Mouse (Mus musculus) kidney, adult 8-10 months (tissue): ENCODE measurements around the gene Dusp10.

ENCODE experiments used
- DNase-seq, 2 experiments: peaks; one replicate each; pipeline ENCODE4 v3.0.0; 2022

The Dusp10 gene

DNA sequence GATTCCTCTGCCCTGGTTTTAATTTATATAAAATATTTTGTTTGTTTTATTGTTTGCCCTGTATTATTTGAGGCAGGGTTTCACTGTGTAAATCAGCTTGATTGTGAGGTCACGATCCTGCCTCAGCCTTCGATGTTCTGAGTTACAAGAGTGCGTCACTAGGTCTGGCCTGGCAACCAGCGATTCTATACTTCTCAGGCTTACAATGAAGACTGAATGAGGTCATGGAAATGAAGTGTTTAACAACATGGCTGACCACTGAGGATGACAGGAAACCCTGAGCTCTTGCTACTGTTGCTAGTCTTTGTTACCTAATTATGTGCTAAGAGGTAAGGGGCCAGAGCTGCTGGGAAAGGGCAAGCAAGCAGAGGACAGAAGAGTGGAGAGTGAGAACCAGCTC is at the start of gene Dusp10:
TSS of gene Dusp10 (plus strand) at position 197 of the 400 bp plus-strand sequence.
- no peak for DNase-seq

DNA sequence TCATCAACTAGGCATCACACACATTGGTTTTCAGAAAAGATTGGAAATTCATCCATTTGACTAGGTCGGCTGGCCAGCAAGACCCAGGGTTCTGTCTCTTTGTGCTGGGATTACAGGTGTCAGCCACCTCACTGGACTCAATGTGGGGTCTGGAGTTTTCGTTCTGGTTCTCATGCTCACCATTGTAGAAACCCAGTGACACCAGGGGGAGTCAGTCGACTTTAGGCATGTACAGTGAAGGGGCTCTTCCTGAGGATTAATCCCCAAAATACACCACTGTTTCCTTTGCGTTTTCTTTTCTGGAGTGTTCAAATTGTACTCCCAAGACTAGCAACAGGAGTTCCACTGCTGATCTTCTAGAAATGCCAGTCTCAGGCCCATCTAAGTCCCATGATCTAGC is 47.8 kb upstream of the Dusp10 start:
- DNase-seq = no peak

DNA sequence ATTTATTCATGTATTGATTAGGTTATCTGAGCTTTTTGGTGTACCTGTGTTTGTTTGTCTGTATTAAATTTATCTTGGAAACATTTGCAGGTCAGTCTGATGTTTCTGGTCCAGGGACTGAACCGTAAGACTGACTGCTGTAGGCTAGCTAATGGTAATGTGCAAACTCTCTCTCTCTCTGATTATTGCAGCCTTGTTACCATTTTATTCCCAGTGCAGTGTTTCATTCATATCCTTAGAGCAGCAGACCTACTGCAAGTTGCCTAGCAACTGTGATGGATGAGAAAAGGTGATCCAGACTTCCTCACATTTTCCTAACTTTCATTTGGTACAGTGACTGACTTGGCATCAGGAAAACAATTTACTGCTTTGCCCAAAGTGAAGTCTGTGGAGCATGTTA is 43.8 kb upstream of the Dusp10 start:
- no peak for DNase-seq

DNA sequence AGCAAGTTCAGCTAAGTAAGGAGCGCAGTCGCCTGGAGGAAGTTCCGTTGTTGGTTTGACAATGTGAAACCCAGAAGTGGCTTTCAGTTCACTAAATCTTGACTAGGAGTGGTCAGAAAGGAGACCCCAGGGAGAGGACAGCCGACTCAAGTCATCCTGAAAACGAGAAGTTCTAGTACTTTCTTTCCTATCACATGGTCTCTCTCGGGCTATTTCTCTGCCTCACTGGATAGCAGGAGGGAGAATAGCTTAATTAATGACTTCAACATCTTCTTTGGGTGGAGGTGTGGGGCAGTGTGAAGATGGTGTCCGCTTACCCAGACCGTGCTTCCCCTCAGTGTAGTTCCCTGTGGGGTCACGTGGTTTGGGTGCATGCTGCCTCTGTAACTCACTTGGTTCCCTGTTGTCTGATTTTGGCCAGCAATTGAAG is 33.3 kb upstream of the Dusp10 start:
- peak in 1 of 2 experiments; percentile 7 for DNase-seq

DNA sequence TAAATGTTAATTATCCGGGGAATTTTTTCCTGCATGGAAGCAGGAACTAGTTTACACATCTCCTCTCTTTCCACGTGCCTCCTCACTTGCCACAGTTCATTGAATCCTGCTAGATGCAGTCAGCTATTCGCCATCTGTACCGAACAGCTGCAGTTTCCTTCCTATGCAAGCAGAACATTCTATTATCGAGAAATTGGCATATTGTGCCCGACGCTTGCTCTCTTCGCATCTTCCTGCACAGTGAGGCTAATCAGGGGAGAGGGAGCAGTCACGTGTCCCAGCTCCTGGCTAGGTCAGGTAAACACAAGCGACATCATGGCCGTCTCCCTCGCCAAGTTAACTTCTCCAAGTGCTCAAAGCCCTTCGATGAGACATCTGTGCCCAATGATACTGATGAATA is 31.0 kb upstream of the Dusp10 start:
- DNase-seq = no peak

DNA sequence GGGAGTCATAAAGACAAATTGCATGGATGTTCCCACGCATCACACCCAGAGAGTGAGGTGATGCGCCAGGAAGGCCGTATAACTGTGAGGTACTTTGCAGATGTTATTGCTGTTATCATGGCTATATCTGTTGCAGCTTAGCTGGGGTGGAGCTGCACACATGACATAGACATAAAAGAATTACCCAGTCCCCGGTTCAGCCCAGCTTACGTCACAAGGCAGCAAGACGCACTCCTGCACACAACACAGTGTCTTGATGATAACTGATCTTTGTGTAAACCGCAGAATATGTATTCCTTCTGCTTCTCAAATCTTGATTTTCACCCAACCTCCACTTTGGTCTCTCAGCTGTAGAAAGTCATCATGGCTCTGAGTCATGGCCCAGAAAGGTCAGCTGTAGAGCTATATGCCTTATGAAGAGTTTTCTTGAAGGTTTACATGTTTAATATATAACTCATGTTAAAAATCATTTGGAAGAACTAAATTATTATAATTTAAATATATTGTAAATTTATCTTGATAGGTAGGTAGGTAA is 25.3 kb upstream of the Dusp10 start:
- DNase-seq = no peak

DNA sequence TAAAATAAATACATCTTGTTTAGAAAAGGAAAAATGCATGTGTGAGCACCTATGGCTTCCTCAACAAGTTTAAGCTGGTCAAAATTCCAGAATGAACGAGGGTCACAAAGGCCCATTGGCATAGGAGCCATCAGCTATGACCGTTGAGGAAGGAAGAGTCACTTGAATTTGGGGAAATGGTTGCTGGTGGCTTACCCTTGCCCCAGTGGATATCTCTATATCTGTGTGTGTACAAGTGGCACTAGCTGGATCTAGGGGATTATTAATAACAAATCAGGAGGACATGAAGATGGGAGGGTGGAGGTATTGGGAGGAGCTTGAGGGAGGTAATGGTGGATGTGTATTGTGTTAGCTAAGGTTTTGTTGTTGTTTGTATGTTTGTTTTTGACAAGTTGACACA is 21.2 kb upstream of the Dusp10 start:
- DNase-seq = no peak

DNA sequence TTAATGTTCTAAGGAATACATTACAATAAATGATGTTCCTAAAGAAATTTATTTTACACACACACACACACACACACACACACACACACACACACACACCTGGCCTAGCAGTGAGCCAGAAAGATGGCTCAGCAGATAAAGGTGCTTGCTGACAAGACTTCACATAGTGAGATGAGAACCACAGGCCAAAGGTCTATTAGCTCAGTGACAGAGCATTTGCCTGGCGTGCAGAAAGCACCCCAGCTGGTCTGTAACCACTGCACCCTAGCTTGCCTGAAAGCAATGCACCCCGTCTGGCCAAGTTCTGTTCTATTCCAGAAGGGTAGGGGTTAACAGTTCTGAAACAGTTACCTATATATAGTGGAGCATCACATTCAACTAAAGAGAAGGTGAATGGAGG is 15.9 kb upstream of the Dusp10 start:
- DNase-seq = no peak

DNA sequence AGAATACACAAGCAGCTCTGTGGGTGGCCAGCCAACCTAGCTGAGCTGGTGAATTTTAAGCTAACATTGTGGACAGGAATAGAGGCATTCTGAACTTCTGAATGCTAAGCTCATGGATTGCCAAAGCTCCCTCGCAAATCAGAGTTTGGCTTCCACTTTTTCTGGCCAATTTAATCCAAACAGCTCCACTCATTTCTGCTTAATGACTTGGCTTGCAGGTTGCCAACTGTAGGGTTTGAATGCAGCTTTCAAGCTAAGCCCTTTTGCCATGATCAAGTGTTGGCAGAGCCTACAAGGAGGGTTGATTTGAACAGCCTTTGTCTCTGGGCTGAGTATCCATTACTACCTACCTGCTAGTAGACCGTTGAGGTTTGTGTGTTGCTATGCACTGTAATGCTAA is 10.6 kb upstream of the Dusp10 start:
- DNase-seq = no peak

DNA sequence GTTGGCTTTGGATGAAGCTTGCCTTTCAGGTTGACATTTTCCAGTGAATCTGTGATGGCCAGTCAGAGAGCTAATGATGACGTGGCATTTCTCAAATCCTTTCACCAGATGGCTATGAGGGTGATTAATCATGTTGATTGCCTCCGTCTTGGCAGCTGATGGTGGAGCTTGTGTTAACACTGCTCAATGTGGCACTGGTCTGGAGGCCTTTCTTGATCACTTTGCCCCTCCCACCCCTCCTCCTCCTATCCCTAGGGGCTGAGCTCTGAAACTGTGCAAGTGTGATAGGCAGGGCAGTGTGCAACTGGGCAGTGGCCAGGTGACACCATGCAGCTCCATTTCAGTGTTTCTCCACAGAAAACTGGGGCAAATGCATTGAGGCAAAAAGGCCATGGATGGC is 8.8 kb upstream of the Dusp10 start:
- DNase-seq = no peak

DNA sequence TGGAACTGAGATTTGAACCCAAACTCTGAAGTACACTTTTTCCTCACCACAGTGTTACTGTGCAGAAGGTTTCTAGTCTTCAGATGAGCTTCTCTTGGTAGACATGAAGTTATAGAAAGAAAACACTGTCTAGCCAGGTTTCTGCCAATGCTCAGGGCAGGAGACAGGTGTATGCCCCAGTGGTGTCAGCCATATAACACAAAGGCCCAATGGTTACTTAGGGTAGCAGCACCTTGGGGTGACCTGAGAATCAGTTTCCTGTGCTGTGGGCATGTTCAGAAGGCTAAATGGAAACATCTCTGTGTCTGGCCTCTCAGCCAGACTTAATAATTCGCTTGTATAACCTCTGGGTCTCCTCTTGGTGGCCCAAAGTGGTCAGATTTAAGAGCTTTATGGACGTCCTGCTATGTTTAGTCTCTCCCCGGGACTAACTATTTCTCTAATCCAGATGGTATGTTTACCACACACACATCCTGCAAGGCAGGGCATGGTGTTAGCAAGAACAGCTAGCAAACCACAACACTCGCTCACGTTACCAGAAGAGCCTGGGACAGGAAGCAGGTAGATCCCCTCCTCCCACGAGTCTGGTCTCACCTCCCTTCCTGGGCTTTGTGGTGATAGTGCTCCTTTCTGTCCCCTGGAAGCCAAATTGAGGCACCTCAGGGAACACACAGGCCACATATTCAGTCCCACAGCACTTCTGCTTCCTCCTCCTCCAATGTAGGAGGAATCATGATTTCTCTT is 7.6 kb upstream of the Dusp10 start:
- DNase-seq = no peak

DNA sequence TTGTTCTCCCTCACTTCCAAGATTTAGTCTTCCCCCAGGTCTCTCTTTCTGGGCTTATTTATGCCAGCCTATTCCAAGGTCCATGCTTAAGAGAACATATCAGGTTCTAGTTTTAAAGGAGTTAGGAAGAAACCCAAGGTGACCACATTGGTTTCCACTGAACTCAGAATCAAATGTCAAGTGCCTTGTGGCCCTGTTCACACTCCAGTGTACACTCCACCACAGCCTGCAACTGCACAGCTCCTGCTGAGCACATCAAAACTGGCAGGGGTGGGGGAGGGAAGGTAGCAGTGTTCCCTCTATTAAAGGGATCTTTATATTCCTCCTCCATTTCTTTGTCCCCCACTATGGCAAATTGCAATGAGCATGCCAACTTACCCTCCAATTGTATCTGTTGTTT is 7.0 kb upstream of the Dusp10 start:
- no peak for DNase-seq

DNA sequence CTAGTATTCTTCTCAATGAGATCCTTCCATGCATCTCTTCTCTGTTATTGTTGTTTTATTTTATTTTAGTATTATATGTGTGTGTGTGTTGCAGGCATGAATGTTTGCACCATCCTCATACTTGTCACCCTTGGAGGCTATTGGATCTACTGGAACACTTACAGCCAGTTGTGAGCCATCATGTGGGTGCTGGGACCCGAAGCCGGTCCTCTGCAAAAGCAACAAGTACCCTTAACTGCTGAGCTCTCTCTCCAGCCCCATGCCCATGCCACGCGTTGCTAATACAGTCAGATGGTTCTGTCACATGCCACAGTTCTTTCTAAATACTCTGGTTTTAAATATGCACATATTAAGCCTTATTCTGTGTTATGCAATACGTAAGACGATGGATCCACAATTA is 1.8 kb upstream of the Dusp10 start:
- DNase-seq = no peak

DNA sequence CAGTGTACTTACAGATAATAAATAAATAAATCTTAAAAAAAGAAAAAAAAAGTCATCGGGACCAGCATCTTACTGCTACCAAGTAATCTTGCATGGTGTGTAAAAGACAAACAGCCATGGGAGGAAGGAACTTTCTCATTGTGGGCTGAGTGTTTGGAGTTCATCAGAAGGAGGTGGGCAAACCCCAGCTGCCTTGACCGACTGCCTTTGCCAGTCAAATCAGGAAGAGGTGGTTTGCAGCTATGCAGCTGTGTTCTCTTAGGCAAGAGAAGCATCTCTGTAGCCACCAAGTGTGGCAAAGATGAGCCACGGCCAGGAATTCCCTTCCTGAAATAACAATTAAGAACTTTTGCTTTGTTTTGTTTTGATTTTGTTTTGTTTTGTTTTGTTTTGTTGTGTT is 989 bp downstream of the Dusp10 start:
- no peak for DNase-seq

DNA sequence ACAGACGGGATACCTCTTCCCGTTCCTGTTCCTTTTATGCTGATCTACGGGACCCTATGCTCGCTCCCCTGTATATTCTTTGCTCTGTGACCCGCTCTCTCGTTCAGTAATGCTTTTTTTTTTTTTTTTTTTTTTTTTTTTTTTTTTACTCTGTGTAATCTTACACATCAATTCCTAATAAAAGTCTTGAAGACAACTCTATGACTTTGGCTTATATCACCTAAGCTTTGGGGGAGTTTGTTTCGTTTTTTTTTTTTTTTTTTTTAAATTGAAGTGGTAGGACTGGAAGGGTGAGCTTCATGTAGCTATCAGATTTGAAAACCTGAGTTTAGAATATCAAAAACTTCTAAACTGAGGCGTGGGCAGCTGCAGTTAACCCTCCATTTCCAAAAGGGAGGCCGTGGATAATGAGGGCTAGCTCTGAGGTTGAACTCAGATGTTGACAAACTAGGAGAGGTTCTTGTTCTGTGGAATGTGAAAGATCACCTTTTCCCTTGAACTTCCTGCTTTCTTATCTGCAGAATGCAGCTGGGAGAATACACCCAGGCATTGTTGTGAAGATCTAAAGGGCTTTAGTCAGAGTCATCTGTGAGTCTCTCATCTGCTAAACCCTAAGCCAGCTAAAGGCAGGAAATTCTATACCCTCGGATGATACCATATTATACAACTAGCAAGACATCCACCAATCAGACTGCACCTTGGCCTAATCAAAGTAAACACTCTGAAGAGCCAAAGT is 3.1 kb downstream of the Dusp10 start:
- no peak for DNase-seq

DNA sequence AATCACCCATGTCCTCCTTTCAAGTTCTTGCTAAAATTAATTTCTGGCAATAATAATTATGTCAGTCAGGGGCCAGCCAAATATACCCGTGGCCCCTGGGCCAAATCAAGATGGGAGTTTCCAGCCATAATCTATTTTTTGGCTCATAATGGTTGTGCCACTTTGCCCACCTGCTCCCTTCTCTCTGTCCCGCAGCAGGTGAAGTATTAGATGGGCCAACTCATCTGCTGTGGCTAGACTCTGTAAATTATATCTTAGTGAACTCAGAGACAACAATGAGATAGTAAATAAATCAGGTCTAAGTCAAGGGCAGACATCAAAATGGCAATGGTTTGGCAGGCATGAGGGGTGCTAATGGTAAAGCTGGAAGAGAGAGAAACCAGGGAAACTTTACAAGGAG is 4.5 kb downstream of the Dusp10 start:
- DNase-seq = no peak

DNA sequence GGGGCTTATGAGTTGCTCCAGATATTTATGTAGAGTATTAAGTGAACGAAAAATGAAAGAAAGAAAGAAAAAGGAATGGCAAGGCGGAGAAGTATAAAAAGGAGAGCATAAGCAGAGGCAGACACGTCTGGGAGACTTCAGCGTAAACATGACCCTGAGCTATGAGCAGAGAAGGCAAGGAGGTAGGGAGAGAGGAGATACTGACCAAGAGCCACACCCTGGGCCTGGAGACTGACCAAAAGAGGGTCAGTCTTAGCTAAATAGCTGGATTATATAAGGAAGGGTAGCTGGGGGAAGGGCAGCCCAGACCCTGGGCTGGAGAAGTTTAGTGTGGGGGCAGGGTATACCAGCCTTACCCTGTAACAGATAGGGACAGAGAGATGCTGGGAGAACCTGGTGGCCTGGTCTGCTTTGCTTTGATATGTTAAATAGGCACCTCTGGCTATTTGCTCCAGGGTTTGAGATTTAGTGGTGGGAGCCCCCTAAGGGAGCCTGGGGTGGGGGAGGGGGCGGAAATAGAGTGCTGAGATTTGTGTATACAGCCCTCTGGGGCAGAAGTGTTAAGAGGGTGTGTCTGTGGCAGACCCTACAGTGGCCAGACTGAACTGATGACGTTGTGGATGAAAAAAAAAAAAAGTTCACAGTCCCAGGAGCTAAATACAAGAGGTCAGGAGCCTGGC is 6.1 kb downstream of the Dusp10 start:
- no peak for DNase-seq

DNA sequence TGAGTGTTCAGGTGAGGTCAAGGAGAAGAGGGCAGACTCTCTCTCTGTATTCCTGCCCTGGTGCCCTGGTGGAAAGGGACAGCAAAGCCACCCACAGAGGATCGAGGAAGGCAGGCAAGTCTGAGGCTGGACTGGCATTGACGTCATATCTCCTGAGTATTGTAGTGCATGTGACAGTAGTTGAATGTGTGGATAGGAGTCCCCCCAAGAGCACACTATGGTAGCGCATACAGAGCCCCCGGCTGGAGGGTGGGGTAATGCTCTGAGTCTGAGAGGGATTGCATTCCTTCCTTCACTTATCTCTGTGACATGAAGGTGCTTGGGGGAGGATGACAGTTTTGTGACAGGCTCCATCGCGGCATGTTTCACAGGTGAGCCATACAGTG is 6.6 kb downstream of the Dusp10 start:
- DNase-seq = no peak

DNA sequence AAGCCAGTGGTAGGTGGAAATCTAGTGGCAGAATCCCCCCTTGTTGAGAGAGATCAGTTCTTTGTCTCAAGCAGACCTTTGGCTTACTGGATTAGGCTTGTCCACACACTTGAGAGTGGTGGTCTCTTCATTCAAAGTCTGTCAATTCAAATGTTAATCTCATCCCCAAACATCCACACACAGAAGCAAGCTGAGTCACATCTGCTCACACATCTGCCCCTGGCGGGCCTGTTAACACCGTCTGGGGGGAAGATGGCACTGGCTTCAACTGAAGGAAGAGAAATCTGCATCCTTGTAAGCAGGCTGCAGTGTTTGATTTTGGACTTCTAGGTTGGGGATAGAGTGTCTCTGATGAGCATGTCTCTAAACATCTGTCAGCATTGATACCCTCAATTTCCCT is 10.9 kb downstream of the Dusp10 start:
- no peak for DNase-seq

DNA sequence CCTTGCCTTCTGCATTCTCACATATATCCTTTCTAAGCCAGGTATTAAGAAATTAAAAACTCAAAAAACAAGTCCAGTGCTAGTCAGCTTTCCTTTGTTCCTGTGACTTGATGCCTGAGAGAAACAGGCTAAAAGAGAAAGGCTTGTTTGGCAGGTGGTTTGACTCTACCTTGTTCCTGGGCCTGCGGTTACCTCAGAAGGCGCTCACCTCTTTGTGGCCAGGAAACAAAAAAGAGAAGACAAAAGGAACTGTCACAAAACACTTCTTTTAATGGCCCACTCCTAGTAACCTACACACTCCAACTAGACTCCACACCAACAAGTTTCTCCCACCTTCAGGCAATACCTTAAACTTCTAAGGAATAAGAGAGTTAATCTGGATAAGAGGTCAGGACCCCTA is 11.5 kb downstream of the Dusp10 start:
- no peak for DNase-seq

DNA sequence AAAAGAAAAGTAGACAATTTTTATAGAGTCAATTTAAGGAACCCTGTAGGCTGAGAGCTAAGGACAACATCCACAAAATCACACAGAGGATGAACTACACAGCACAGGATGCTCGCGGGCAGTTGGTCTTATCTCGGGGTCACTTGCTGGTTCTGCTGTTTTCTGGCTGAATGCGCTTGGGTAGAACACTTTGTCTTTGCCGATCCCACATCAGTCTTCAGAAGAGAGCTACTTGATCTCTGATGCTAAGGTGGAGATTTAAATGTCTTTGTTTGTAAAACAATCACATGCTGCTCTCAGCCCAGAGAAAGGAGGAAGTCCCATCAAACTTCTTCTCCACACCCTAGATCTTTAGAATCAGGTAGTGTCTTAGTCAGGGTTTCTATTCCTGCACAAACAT is 12.0 kb downstream of the Dusp10 start:
- no peak for DNase-seq

DNA sequence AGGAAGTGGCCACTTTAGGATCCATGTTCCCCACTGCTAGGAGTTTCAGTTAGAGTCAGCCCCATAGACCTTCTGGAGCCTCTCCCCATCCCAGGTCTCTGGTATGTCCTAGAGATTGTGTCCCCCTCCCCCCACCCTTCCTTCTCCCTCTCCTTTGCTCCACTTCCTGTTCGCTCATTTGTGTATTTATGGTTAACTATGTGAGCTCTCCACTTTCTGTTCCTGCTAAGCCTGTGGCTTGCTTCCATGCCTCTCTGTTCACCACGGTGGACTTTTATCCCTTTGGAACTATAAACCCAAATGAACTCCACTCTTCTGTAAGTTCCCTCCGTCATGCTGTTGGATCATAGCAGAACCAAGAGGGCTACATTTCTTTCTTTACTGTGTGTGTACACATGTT is 13.9 kb downstream of the Dusp10 start:
- DNase-seq = no peak

DNA sequence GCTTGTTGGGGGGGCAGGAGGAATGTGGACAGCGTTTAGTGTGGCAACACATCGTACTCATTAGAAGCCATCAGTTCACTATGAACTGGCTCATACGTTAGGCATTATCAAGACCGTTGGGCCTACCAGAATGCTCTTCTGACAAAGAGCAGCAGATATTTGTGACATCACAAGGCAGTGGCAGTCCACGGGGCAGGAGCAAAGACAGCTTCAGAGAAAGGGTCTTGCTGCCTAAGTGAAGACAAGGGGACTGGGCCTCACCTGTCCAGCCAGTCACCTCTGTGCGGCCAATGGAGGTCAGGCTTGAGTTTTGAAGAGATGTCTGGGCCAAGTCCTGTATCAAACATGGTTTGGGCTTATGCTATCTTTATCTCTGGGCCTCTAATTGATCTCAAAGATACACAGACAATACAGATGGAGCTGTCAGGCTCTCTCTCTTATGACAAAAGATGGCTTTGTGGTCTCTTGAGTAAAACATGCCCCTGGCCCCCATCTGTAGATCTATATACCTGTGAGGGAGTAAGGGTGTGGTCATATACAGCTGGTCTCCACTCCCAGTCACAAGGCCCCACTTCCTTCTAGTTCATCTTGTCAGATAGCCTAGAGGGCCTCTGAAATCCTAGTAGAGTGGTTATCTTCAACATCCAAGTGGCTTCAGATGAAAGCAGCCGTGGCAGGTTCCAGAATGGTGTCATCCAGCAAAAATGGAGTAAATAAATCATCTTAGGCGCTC is 17.1 kb downstream of the Dusp10 start:
- DNase-seq = no peak
